Mouse (Mus musculus) limb, embryonic 15.5 days (tissue): ENCODE results near the gene Nsun2. TPM values are rescaled to one million over a fixed set of nuclear protein-coding genes. Genes with fewer than 3 reads are reported as not detected.
A peak's percentile ranks its signal among the peaks of the same experiment; 100 is the strongest.

Source experiments
- ATAC-seq: fragments of 200-750 bp; cut with Nextera tagmentation; 2 replicates; pipeline ENCODE4 v1.8.0; 2017; ENCODE audit warnings: low read depth, moderate TSS enrichment; ENCODE audit not compliant: insufficient number of reproducible peaks, low FRiP score, low TSS enrichment
- H3K27ac ChIP-seq: fragments of 300-500 bp; sonication (generic); 2 replicates; pipeline ENCODE4 v1.5.1; 2015; ENCODE audit warnings: moderate library complexity, mild to moderate bottlenecking, inconsistent platforms
- H3K27me3 ChIP-seq: fragments of 300-500 bp; sonication (generic); 2 replicates; pipeline ENCODE4 v1.6.1; 2015; ENCODE audit warnings: inconsistent platforms
- H3K36me3 ChIP-seq: fragments of 300-500 bp; sonication (generic); 2 replicates; pipeline ENCODE4 v1.6.1; 2015; ENCODE audit warnings: inconsistent platforms
- H3K4me1 ChIP-seq: fragments of 300-500 bp; sonication (generic); 2 replicates; pipeline ENCODE4 v1.6.1; 2015; ENCODE audit warnings: inconsistent platforms
- H3K4me2 ChIP-seq: fragments of 300-500 bp; sonication (generic); 2 replicates; pipeline ENCODE4 v1.6.1; 2015; ENCODE audit warnings: mild to moderate bottlenecking, inconsistent platforms
- H3K4me3 ChIP-seq: fragments of 300-500 bp; sonication (generic); 2 replicates; pipeline ENCODE4 v1.5.1; 2015; ENCODE audit warnings: mild to moderate bottlenecking, inconsistent platforms
- H3K9ac ChIP-seq: fragments of 300-500 bp; sonication (generic); 2 replicates; pipeline ENCODE4 v1.6.1; 2015; ENCODE audit warnings: inconsistent platforms
- H3K9me3 ChIP-seq: fragments of 300-500 bp; sonication (generic); 2 replicates; pipeline ENCODE4 v1.6.1; 2016; ENCODE audit warnings: inconsistent platforms
- WGBS: fragments of 180-500 bp; shearing (Covaris S2); methylation state at CpG from one replicate; pipeline ENCODE4 v1.1.7; 2015; 5-methylcytosine and 5-hydroxymethylcytosine counted together
- polyA plus RNA-seq: library from polyadenylated mRNA; unstranded; fragments of >200 nt; fragmentation: Nextera tagmentation; extraction: Ambion mirVana; gene quantifications from 2 replicates; pipeline ENCODE4 v1.2.1, GENCODE M21; 2015

Nsun2 gene
- polyA plus RNA-seq, 1 experiment from 2014 or later, result 136 TPM

DNA sequence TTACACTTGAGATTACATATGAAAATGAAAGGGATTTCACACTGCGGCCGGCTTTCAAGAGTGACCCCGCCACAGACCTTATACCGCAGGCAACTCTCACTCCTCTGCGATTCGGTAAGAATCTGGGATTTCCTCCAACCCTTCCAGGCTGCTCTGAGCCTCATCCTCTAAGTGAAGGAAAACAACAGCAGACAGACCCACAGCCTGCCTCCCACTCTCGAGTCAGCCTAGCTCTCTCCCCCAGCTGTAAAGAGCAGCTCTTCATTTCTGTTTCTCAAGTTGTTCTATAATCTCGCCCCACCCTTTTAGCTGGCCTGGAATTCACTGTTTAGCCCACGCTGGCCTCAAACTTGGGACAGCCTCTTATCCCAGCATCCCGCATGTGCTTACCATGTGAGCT, 8.2 kb downstream of the Nsun2 start:
- H3K27ac ChIP-seq, result peak overlapping the region; percentile 81
- no peak overlapping the region for H3K9ac ChIP-seq
- H3K4me3 ChIP-seq, result no peak overlapping the region
- ATAC-seq, result no peak
- no peaks in the 10 kb centered on the region for H3K9me3 ChIP-seq
- no peaks in the 10 kb centered on the region for H3K27me3 ChIP-seq
- H3K4me1 ChIP-seq, result peaks cover 50% of the 10 kb centered on the region
- 52% methylated on average over 10 of the region's 10 CpGs for WGBS
- H3K4me2 ChIP-seq, result no peak overlapping the region
- H3K36me3 ChIP-seq, result no peaks in the 10 kb centered on the region

DNA sequence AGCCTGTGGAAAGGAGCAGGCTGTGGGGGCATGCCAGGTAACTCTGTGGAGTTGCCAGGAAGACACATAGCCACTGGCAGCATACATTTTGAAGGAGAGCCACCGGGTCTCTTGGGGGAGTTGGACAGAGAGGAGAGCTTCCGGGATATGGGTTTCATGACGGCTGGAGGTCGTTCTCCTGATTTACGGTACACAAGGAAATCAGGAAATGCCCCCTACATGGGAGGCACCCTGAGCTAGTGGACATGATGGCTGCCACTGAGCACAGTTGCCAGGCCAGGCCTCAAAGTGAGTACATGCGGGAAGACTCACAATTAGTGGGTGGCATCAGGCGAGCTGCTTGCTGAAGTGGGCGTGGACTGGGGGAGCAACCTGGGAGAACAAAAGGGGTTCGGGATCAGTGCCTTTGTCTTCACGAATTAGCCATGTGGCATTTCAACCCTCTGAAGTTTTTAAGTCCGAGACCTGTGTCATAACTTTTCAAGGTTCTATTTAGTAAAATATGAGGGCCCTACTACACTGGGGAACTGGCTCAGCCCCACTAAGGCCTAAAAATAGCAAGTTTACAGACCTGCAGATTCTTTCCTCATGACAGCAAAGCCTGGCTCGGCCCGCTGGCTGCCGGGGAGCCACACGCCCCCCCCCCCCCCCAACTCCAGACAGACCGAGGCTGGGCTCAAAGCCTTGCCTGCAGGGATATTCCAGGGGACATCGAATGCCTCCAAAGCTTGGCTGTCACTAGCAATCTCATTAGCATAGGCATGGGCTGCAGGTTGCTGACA, 9.2 kb downstream of the Nsun2 start:
- Histone ChIP-seq H3K4me2 (peak overlapping the region; percentile 26; the same call in 1 of the 2 replicates), H3K27me3 (no peaks in the 10 kb centered on the region), H3K9ac (no peak overlapping the region), H3K4me1 (peaks cover 50% of the 10 kb centered on the region), H3K4me3 (no peak overlapping the region), H3K9me3 (no peaks in the 10 kb centered on the region), H3K36me3 (no peaks in the 10 kb centered on the region), H3K27ac (peak overlapping the region; percentile 81)
- WGBS, result 30% methylated on average over 17 of the region's 17 CpGs
- ATAC-seq, result peak; percentile 33; the same call in 1 of the 2 replicates

DNA sequence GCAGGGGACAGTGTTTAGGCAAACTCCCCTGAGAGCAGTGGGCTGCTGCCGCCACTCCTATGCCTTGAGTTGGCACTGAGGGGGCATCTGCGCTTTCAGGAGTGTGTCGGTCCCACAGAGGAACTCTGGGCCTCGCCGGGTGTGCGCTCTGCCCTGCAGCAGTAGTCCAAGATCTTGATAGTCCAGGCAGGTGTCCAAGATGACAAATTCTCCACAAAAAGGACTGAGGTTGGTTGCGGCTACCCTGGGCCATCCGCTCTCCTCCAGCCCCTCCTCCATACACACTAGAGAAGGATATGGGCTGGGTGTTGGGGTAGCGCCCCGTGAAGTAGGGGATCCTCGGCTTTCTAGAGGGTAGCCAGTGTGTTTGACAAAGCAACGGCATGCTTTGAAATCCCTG, 10.0 kb downstream of the Nsun2 start:
- Histone ChIP-seq H3K4me1 (peaks cover 45% of the 10 kb centered on the region), H3K4me2 (peak overlapping the region; percentile 26; the same call in 1 of the 2 replicates), H3K27ac (peak overlapping the region; percentile 81), H3K4me3 (no peak overlapping the region), H3K36me3 (no peaks in the 10 kb centered on the region), H3K9ac (no peak overlapping the region), H3K27me3 (no peaks in the 10 kb centered on the region), H3K9me3 (no peaks in the 10 kb centered on the region)
- no peak for ATAC-seq
- WGBS, result 41% methylated on average over 12 of the region's 12 CpGs

DNA sequence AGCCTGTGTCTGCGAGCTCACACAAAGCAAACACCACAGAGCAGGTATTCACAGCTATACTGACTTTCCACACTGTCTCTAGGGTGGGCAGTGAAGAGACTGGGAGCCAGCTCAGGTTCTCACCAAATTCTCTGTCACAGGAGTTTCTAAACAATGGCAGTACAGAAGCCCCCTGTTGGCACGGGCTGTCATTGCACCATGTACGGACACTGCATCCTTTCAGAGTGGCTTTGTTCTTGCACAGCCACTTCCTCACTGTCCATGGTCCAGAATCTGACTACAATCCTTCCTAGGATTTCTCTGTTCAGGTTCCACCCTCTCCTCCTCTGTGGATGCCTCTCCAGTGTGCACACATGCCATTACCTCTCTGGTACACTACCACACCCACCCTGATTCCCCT, 11.5 kb downstream of the Nsun2 start:
- no peak for ATAC-seq
- H3K4me2 ChIP-seq, result no peak overlapping the region
- H3K36me3 ChIP-seq, result no peaks in the 10 kb centered on the region
- peaks cover 35% of the 10 kb centered on the region for H3K4me1 ChIP-seq
- no peaks in the 10 kb centered on the region for H3K9me3 ChIP-seq
- no peaks in the 10 kb centered on the region for H3K27me3 ChIP-seq
- H3K27ac ChIP-seq, result no peak overlapping the region
- WGBS, result 31% methylated on average over 3 of the region's 3 CpGs
- no peak overlapping the region for H3K4me3 ChIP-seq
- no peak overlapping the region for H3K9ac ChIP-seq

DNA sequence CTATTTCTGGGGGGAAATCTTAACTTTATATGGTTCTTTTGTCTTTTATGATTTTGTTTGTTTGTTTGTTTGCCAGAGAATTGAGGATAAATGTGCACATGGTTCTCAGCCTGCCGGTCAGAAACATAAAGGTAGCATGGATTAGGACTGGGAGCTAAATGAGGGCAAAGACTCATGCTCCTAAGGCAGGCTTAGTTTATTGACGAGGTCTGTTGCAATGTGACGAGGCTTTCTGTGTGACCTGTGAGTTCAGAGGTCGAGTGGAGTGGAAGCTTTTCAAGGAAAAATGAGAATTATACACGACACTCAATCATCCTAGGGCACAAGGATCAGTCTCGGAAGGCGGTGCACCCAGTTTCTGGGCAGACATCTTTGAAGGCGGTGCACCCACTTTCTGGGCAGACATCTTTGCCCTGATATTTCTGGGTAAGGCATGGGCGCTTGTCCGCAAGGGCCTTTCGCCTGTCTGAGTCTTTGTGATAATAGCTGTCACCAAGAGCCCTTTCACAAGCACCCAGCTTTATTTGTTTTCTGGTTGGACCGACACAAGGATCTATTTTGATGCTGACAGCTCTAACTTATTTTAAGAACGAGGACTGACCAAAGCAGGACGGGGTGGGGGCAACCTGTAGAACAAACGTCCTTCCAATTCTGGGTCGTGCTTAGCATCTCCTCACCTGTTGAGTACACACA, 14.1 kb downstream of the Nsun2 start:
- H3K4me1 ChIP-seq, result peaks cover 17% of the 10 kb centered on the region
- H3K4me3 ChIP-seq, result no peak overlapping the region
- no peak overlapping the region for H3K27ac ChIP-seq
- no peaks in the 10 kb centered on the region for H3K9me3 ChIP-seq
- no peaks in the 10 kb centered on the region for H3K27me3 ChIP-seq
- no peak overlapping the region for H3K9ac ChIP-seq
- WGBS, result 70% methylated on average over 16 of the region's 16 CpGs
- H3K4me2 ChIP-seq, result no peak overlapping the region
- no peak for ATAC-seq
- no peaks in the 10 kb centered on the region for H3K36me3 ChIP-seq

DNA sequence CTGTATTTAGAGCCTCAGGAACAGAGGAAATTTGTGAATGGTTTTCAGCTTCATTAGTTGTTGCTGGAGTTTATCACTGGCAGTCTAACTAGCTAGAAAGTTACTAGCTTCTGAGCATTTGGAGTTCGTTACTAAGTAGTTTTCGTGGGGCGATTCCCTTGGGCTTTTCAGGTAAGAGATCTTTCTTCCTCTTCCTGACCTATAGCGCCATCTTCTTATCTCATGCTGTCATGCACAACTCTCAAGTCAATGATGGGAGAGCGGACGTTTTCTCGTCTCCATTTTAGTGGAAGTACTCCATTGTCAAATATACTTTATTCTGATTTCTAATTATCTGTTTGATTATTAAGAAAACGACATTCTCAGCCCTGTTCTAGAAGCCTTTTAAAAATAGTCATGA, 16.4 kb downstream of the Nsun2 start:
- WGBS, result 39% methylated on average over 8 of the region's 8 CpGs
- no peaks in the 10 kb centered on the region for H3K9me3 ChIP-seq
- ATAC-seq, result no peak
- no peaks in the 10 kb centered on the region for H3K36me3 ChIP-seq
- H3K27ac ChIP-seq, result no peak overlapping the region
- no peak overlapping the region for H3K4me3 ChIP-seq
- no peak overlapping the region for H3K9ac ChIP-seq
- H3K4me2 ChIP-seq, result no peak overlapping the region
- no peaks in the 10 kb centered on the region for H3K27me3 ChIP-seq
- H3K4me1 ChIP-seq, result no peaks in the 10 kb centered on the region

DNA sequence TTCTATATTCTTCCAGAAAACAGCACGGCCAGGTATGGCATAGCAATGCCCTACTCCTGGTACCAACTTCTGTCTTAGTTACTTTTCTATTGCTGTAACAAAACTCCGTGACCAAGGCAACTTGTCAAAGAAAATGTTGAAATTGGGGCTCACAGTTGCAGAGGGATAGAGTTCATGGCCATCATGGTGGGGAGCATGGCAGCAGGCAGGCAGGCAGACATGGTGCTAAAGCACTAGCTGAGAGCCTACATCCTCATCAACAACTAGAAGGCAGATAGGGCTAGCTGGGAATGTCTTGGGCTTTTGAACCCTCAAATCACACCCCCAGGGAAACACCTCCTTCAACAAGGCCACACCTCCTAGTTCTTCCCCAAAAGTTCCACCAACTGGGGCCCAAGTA, 17.3 kb downstream of the Nsun2 start:
- Histone ChIP-seq H3K4me1 (no peaks in the 10 kb centered on the region), H3K36me3 (no peaks in the 10 kb centered on the region), H3K9ac (no peak overlapping the region), H3K4me2 (no peak overlapping the region), H3K9me3 (no peaks in the 10 kb centered on the region), H3K27ac (no peak overlapping the region), H3K27me3 (no peaks in the 10 kb centered on the region), H3K4me3 (no peak overlapping the region)
- ATAC-seq, result no peak
- 81% methylated on average over 2 of the region's 2 CpGs for WGBS

DNA sequence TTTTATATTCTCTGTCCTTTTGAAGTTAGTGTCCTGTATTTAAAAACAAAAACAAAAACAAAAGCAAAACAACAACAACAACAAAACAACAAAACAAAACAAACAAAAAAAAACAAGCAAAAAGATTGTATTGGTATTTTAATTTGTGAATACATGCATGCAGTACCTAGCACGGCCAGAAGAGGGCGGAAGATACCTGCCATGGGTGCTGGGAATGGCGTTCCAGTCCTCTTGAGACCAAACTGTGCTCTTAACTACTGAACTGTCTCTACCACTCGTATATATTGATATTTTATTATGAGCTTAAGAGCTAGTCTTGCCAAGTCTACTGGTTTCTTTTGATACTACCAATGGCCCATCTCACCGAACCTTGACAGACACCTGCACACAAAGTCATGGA, 19.5 kb downstream of the Nsun2 start:
- no peak overlapping the region for H3K4me2 ChIP-seq
- no peaks in the 10 kb centered on the region for H3K4me1 ChIP-seq
- H3K27me3 ChIP-seq, result no peaks in the 10 kb centered on the region
- no peak overlapping the region for H3K27ac ChIP-seq
- no peak overlapping the region for H3K4me3 ChIP-seq
- no peak overlapping the region for H3K9ac ChIP-seq
- WGBS, result 23% methylated on average over 5 of the region's 5 CpGs
- no peaks in the 10 kb centered on the region for H3K36me3 ChIP-seq
- no peaks in the 10 kb centered on the region for H3K9me3 ChIP-seq
- ATAC-seq, result no peak

DNA sequence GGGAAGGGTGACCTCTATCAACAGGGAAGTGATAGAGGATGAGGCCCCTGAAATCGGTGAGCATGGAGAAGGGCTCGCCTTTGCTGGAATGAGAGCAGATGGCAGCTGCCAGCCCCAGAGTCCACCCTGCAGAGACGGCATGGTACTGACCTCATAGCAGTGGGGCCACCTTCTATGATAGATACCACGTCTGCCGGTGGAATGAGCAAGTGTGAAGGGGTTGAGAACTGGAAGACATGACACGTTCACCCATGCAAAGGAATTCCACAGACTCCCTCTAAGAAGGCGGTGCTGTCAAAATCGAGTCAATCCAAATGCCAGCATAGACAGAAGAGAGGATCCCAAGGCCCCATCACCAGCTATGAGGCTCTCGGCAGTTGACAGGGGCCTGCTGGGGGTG, 20.7 kb downstream of the Nsun2 start:
- Histone ChIP-seq H3K4me1 (no peaks in the 10 kb centered on the region), H3K9me3 (no peaks in the 10 kb centered on the region), H3K4me3 (no peak overlapping the region), H3K36me3 (no peaks in the 10 kb centered on the region), H3K27me3 (no peaks in the 10 kb centered on the region), H3K4me2 (no peak overlapping the region), H3K9ac (no peak overlapping the region), H3K27ac (no peak overlapping the region)
- ATAC-seq, result no peak
- WGBS, result 75% methylated on average over 9 of the region's 9 CpGs

DNA sequence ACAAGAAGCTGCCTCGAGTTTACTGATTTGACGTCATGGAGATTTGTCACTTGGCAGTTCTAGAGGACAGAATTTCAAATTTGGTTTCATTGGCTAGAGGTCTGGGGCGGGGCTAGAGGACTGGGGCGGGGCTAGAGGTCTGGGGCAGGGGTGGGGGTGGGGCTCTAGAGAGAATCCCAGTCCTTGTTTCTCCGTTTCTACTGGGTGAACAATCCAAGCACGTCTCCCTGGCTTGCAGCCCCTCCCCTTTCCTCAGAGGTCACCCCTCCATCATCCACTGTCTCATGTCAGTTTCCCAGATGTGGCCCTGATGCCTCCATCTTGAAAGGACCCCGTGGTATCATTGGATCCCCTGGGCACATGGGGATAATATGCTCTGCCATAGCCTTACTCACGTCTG, 21.5 kb downstream of the Nsun2 start:
- no peak for ATAC-seq
- Histone ChIP-seq H3K4me2 (no peak overlapping the region), H3K9me3 (no peaks in the 10 kb centered on the region)

DNA sequence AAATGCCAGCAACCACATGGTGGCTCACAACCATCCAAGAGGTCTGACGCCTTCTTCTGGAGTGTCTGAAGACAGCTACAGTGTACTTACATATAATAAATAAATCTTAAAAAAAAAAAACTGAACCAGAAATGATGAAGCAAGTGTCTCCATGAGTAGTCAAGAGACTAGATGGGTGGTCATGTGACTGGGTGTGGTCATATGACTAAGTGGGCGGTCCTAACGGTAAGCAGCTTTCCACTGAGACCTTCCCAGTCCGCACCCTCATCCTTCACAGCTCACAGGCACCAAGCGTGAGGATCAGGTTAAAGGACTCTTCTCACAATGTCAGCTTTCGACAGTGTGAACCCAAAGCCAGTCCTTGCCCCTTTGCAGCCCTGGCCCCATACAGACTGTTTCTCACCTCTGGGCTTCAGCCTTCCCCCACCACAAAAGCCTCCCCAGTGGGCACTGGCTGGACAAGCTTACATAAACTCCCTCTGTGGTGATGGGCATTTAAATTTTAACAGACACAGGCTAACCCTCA, 22.5 kb downstream of the Nsun2 start:
- Histone ChIP-seq H3K27me3 (no peaks in the 10 kb centered on the region), H3K27ac (no peak overlapping the region), H3K4me3 (no peak overlapping the region), H3K9ac (no peak overlapping the region), H3K4me2 (no peak overlapping the region), H3K36me3 (no peaks in the 10 kb centered on the region), H3K4me1 (no peaks in the 10 kb centered on the region), H3K9me3 (no peaks in the 10 kb centered on the region)
- ATAC-seq, result no peak
- WGBS, result 80% methylated on average over 6 of the region's 6 CpGs

More for the DNA sequence above, 21.5 kb downstream of the Nsun2 start:
- no peak overlapping the region for H3K4me3 ChIP-seq
- H3K27ac ChIP-seq, result no peak overlapping the region
- no peak overlapping the region for H3K9ac ChIP-seq
- H3K4me1 ChIP-seq, result no peaks in the 10 kb centered on the region
- WGBS, result 21% methylated on average over 8 of the region's 8 CpGs
- no peaks in the 10 kb centered on the region for H3K27me3 ChIP-seq
- H3K36me3 ChIP-seq, result no peaks in the 10 kb centered on the region

DNA sequence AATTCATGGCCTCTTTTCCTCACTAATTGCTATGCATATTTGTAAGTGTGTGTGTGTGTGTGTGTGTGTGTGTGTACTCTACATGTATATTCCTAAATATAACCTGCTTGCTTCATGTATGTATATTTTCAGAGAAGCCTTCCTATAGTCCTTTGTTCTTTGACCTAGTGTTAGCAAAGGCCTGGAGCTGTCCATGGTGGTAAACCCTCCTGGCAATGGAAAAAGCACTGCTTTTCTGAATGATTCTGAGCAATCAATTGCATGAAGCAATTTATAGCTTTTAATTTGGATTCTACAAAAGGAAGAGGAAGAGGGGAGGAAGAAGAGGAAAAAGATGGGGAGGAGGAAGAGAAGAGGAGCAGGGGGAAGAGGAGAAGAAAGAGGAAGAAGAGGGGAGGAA, 23.2 kb downstream of the Nsun2 start:
- Histone ChIP-seq H3K36me3 (no peaks in the 10 kb centered on the region), H3K4me3 (no peak overlapping the region)
- ATAC-seq, result no peak

More for the DNA sequence above, 23.2 kb downstream of the Nsun2 start:
- H3K27me3 ChIP-seq, result no peaks in the 10 kb centered on the region
- no peak overlapping the region for H3K9ac ChIP-seq
- no peaks in the 10 kb centered on the region for H3K9me3 ChIP-seq
- no peaks in the 10 kb centered on the region for H3K4me1 ChIP-seq
- H3K27ac ChIP-seq, result no peak overlapping the region
- H3K4me2 ChIP-seq, result no peak overlapping the region
